Mouse (Mus musculus): ENCODE measurements at regions not wholly inside any gene's neighbourhood (a gene's known extent, or its start where the extent isn't known, plus 50 kb on each side); places are given as distances from the start of the nearest gene placed in this dataset.
A peak's percentile ranks its signal among the peaks of the same experiment; 100 is the strongest.

DNA sequence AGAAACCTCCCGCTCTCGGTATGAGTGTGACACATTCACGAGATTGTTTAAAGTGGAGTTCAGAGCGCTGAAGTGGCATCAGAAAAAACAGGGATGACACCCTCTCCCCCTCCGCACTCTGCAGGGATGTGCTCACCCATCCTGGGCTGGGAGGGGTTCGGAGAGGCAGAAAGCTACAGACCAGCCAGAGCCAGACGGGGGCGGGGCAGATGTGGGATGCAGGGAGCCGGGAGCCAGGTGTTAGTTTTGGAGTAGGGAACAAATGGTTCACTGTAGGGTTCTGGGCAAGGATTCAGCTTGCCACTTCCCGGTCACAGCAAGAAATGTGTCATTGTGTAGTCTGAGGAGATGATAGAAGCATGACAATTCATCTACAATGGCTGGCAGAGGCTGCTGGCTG, 442.8 kb downstream of the Matn1 start:
- H3K9me3 ChIP-seq (ENCODE audit: control insufficient read depth, low read length), result no peaks in the 10 kb centered on the region
- no peak overlapping the region for H3K4me3 ChIP-seq (ENCODE audit: low read depth, low read length)
- H3K4me1 ChIP-seq (replicated peaks; ENCODE audit: control insufficient read depth, insufficient read depth, low read length), result no peaks in the 10 kb centered on the region
- WGBS, result 87% methylated on average over 10 of the region's 10 CpGs
- DNase-seq (ENCODE audit: low spot score), result no peak
- no peaks in the 10 kb centered on the region for H3K27me3 ChIP-seq (ENCODE audit: control insufficient read depth, insufficient read depth, low read length)
- H3K4me2 ChIP-seq (ENCODE audit: low read depth, low read length, severe bottlenecking), result no peak overlapping the region
- ATAC-seq (replicated peaks; ENCODE audit: low FRiP score), result no peak
- H3K9ac ChIP-seq (ENCODE audit: low read length), result no peak overlapping the region
- no peaks in the 10 kb centered on the region for H3K36me3 ChIP-seq (ENCODE audit: control insufficient read depth, insufficient read depth, low read length)
- H3K27ac ChIP-seq (ENCODE audit: low read depth, low read length), result no peak overlapping the region

DNA sequence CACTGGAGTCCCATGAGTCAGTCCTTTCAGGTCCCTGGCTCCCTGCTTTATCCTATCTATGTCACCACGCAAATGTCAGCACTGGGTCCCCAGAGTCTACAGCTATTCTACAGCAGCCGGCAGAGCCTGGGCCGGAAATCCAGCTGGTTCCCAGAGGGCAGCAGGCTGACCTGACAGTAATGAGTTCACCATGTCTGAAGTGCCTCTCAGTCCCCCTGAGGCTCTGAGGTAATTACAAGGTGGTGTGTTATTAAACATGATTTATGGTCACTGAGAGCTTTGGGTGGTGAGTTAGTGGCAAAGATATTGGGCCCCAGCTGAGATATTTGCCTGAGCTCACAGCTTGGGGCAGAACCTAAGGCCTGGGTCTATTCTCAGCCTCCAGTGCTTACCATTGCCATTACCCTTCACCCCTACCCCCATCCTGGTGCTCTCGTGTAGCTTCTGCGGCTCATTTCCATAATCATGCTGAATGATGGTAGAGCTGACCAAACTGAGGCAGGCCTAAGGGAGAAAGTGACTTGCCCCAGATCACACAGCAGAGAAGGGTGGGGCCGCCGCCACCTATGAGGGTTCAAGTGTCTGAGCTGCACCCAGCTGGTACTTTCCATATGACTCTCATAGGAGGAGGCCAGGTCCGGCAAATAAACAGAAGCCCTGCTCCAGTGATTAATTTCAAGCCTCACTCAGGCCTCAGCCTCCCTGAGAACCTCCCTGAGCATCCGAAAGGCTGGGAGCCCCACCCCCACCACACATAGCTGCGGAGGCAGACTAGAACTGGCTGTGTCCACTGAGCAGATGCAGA, 446.8 kb downstream of the Ptpru start:
- Histone ChIP-seq H3K27ac (ENCODE audit: low read depth, low read length) (no peak overlapping the region), H3K4me3 (ENCODE audit: low read depth, low read length) (no peak overlapping the region), H3K9me3 (ENCODE audit: control insufficient read depth, low read length) (no peaks in the 10 kb centered on the region), H3K9ac (ENCODE audit: low read length) (no peak overlapping the region), H3K27me3 (ENCODE audit: control insufficient read depth, insufficient read depth, low read length) (no peaks in the 10 kb centered on the region), H3K36me3 (ENCODE audit: control insufficient read depth, insufficient read depth, low read length) (no peaks in the 10 kb centered on the region), H3K4me1 (replicated peaks; ENCODE audit: control insufficient read depth, insufficient read depth, low read length) (0 out of 2 replicates have a peak, but pooled peaks cover 2% of the 10 kb centered on the region), H3K4me2 (ENCODE audit: low read depth, low read length, severe bottlenecking) (no peak overlapping the region)
- DNase-seq (ENCODE audit: low spot score) (no peak), ATAC-seq (replicated peaks; ENCODE audit: low FRiP score) (no peak)
- 74% methylated on average over 10 of the region's 10 CpGs for WGBS

DNA sequence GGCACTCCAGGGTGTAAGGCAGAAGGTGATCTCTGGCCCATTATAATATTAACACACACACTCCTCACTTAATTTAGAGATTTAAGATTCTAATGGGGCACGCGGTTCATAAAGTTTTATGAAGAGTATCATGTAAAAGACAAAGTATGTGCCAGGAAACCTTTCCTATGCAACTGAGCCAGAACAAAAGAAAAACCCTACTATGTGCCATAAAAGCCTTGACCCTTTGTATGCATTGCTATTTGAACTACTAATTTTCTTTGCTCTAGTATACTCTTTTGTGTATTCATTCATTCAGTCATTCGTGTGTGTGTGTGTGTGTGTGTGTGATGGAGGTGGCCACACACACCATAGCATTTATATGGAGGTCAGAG, 446.2 kb downstream of the Ptpru start:
- Histone ChIP-seq H3K9me3 (ENCODE audit: control insufficient read depth, low read length) (no peaks in the 10 kb centered on the region), H3K36me3 (ENCODE audit: control insufficient read depth, insufficient read depth, low read length) (no peaks in the 10 kb centered on the region), H3K4me1 (replicated peaks; ENCODE audit: control insufficient read depth, insufficient read depth, low read length) (0 out of 2 replicates have a peak, but pooled peaks cover 2% of the 10 kb centered on the region), H3K27ac (ENCODE audit: low read depth, low read length) (no peak overlapping the region), H3K4me2 (ENCODE audit: low read depth, low read length, severe bottlenecking) (no peak overlapping the region), H3K27me3 (ENCODE audit: control insufficient read depth, insufficient read depth, low read length) (no peaks in the 10 kb centered on the region), H3K9ac (ENCODE audit: low read length) (no peak overlapping the region), H3K4me3 (ENCODE audit: low read depth, low read length) (no peak overlapping the region)
- 93% methylated on average over 3 of the region's 3 CpGs for WGBS
- ATAC-seq (replicated peaks; ENCODE audit: low FRiP score), result no peak
- no peak for DNase-seq (ENCODE audit: low spot score)

DNA sequence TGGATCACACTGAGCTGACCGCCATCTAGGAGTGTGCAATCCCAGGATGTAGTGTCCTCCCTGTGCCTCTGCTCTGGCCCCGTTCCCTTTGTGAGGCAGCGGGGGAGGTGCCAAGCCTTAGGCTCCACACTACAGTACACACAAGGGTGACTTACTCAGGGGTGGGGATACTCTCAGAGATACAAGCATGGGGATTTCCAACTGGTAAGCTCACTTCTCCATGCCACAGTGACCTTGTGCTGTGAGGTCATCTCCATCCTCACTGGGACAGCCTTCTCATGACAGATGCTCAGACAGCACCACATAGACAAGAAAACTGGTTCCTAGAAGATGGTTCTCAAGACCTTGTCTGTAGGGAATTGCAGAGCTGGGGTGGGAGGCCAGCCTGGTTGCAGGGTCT, 445.6 kb downstream of the Ptpru start:
- ATAC-seq (replicated peaks; ENCODE audit: low FRiP score) (no peak), DNase-seq (ENCODE audit: low spot score) (no peak)
- no peaks in the 10 kb centered on the region for H3K36me3 ChIP-seq (ENCODE audit: control insufficient read depth, insufficient read depth, low read length)
- no peaks in the 10 kb centered on the region for H3K9me3 ChIP-seq (ENCODE audit: control insufficient read depth, low read length)
- no peak overlapping the region for H3K27ac ChIP-seq (ENCODE audit: low read depth, low read length)
- 0 out of 2 replicates have a peak, but pooled peaks cover 2% of the 10 kb centered on the region for H3K4me1 ChIP-seq (replicated peaks; ENCODE audit: control insufficient read depth, insufficient read depth, low read length)
- no peak overlapping the region for H3K9ac ChIP-seq (ENCODE audit: low read length)
- H3K4me3 ChIP-seq (ENCODE audit: low read depth, low read length), result no peak overlapping the region
- H3K4me2 ChIP-seq (ENCODE audit: low read depth, low read length, severe bottlenecking), result no peak overlapping the region
- 81% methylated on average over 3 of the region's 3 CpGs for WGBS
- no peaks in the 10 kb centered on the region for H3K27me3 ChIP-seq (ENCODE audit: control insufficient read depth, insufficient read depth, low read length)

DNA sequence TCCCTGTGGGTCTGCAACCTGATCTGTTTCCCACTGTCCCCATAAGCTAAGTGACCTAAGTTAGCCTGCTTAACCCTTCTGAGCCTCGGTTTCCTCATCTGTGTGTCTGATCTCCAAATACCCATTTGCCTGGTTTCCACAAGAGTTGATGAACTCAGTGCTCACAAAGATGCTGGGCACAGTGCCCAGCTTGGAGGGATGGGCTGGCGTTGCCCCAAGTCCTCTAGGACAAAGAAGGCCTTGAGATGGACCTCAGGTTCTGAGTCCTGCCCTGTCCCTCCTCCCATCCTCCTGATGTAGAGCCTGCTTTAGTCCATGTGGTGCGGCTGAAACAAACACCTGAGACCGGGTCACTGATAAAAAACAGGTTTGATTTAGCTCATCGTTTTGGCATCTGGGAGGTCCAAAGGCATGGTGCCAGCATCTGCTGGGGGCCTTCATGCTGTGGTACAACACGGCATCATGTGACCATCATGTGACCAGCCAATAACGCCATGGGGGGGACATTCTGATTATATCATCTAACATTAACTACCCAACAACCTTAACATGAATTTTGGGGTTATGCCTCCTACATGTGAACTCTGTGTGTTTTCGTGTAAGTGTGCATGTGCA, 441.8 kb downstream of the Ptpru start:
- H3K27ac ChIP-seq (ENCODE audit: low read depth, low read length), result no peak overlapping the region
- WGBS, result 89% methylated on average over 8 of the region's 8 CpGs
- no peak overlapping the region for H3K9ac ChIP-seq (ENCODE audit: low read length)
- no peaks in the 10 kb centered on the region for H3K36me3 ChIP-seq (ENCODE audit: control insufficient read depth, insufficient read depth, low read length)
- H3K4me1 ChIP-seq (replicated peaks; ENCODE audit: control insufficient read depth, insufficient read depth, low read length), result 0 out of 2 replicates have a peak, but pooled peaks cover 2% of the 10 kb centered on the region
- H3K4me3 ChIP-seq (ENCODE audit: low read depth, low read length), result no peak overlapping the region
- no peaks in the 10 kb centered on the region for H3K9me3 ChIP-seq (ENCODE audit: control insufficient read depth, low read length)
- H3K4me2 ChIP-seq (ENCODE audit: low read depth, low read length, severe bottlenecking), result no peak overlapping the region
- no peaks in the 10 kb centered on the region for H3K27me3 ChIP-seq (ENCODE audit: control insufficient read depth, insufficient read depth, low read length)
- ATAC-seq (replicated peaks; ENCODE audit: low FRiP score) (no peak), DNase-seq (ENCODE audit: low spot score) (no peak)

DNA sequence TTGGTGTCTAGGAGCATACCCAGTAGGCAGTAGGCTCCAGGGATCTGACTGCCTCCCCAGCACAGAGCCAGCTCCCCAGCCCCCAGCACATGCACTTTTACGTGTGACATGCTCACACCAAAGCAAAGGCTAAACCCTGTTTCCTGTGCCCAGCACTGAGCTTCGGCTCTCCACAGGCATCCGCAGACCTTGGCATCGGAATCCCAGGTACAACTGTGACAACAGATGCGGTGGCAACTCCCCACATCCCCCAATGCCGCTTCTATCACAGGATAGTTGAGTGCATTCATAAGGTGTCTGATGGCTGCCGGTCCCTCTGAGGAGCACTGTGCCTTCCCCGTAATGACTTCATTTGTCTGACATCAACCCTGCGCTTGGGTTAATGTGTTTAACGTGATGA, 440.9 kb downstream of the Ptpru start:
- 89% methylated on average over 10 of the region's 10 CpGs for WGBS
- Histone ChIP-seq H3K4me2 (ENCODE audit: low read depth, low read length, severe bottlenecking) (no peak overlapping the region), H3K27ac (ENCODE audit: low read depth, low read length) (no peak overlapping the region), H3K36me3 (ENCODE audit: control insufficient read depth, insufficient read depth, low read length) (no peaks in the 10 kb centered on the region), H3K9ac (ENCODE audit: low read length) (no peak overlapping the region), H3K27me3 (ENCODE audit: control insufficient read depth, insufficient read depth, low read length) (no peaks in the 10 kb centered on the region), H3K9me3 (ENCODE audit: control insufficient read depth, low read length) (no peaks in the 10 kb centered on the region), H3K4me3 (ENCODE audit: low read depth, low read length) (no peak overlapping the region), H3K4me1 (replicated peaks; ENCODE audit: control insufficient read depth, insufficient read depth, low read length) (0 out of 2 replicates have a peak, but pooled peaks cover 2% of the 10 kb centered on the region)
- DNase-seq (ENCODE audit: low spot score) (no peak), ATAC-seq (replicated peaks; ENCODE audit: low FRiP score) (no peak)

DNA sequence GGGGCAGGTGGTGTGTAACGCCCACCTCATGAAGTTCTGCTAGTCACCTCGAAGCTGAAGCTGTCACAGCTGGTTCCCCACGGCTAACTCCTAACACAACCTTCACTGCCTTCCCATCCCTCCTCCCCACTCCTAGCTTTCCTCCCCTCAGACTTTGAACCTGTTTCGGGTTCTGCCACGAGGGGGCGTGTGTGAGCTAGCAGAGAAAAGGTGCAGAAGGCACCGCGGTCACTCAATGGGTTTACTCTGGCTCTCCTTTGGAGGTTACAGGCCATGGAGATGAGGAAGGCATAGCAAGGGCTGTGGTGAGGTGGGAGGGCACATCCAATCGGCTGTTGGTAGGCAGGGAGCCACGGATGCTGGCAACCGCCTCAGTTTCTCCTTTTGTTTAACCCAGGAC, 437.3 kb downstream of the Ptpru start:
- Histone ChIP-seq H3K9me3 (ENCODE audit: control insufficient read depth, low read length) (no peaks in the 10 kb centered on the region), H3K4me3 (ENCODE audit: low read depth, low read length) (no peak overlapping the region), H3K36me3 (ENCODE audit: control insufficient read depth, insufficient read depth, low read length) (no peaks in the 10 kb centered on the region), H3K4me1 (replicated peaks; ENCODE audit: control insufficient read depth, insufficient read depth, low read length) (no peaks in the 10 kb centered on the region), H3K4me2 (ENCODE audit: low read depth, low read length, severe bottlenecking) (no peak overlapping the region), H3K9ac (ENCODE audit: low read length) (no peak overlapping the region), H3K27ac (ENCODE audit: low read depth, low read length) (no peak overlapping the region), H3K27me3 (ENCODE audit: control insufficient read depth, insufficient read depth, low read length) (no peaks in the 10 kb centered on the region)
- DNase-seq (ENCODE audit: low spot score), result peak; percentile 80
- 23% methylated on average over 11 of the region's 11 CpGs for WGBS
- ATAC-seq (replicated peaks; ENCODE audit: low FRiP score), result no peak

DNA sequence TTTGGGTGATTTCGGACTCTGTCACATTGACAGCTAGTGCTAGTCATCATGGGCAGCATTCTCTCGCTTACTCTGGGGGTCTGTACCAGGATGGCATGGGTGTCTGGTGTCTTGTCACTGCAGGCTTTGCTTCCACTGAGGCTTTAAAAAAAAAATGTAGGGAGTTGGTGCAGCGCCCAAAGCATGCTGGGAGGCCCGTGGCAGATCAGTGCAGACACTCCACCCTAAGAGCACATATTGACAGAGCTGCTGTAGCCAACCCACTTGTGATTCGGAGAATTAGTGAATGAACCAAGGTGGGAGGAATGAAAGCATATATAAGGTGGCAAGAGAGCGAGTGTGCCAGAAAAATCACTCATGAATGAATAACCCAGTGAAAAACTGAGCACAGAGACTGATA, 436.8 kb downstream of the Ptpru start:
- no peak for ATAC-seq (replicated peaks; ENCODE audit: low FRiP score)
- 88% methylated on average over 6 of the region's 6 CpGs for WGBS
- Histone ChIP-seq H3K36me3 (ENCODE audit: control insufficient read depth, insufficient read depth, low read length) (no peaks in the 10 kb centered on the region), H3K4me1 (replicated peaks; ENCODE audit: control insufficient read depth, insufficient read depth, low read length) (no peaks in the 10 kb centered on the region), H3K9ac (ENCODE audit: low read length) (no peak overlapping the region), H3K4me3 (ENCODE audit: low read depth, low read length) (no peak overlapping the region), H3K4me2 (ENCODE audit: low read depth, low read length, severe bottlenecking) (no peak overlapping the region), H3K9me3 (ENCODE audit: control insufficient read depth, low read length) (no peaks in the 10 kb centered on the region), H3K27ac (ENCODE audit: low read depth, low read length) (no peak overlapping the region), H3K27me3 (ENCODE audit: control insufficient read depth, insufficient read depth, low read length) (no peaks in the 10 kb centered on the region)
- DNase-seq (ENCODE audit: low spot score), result no peak

Measured in forebrain, embryonic 11.5 days (tissue).